Mouse (Mus musculus) WW6 (cell line): Measurements from ENCODE around the gene Mecom.

Source experiments
- DNase-seq: peaks from one replicate; pipeline ENCODE4 v3.0.0-alpha.2; 2013; ENCODE audit warnings: low read depth, low spot score

Gene Mecom

DNA sequence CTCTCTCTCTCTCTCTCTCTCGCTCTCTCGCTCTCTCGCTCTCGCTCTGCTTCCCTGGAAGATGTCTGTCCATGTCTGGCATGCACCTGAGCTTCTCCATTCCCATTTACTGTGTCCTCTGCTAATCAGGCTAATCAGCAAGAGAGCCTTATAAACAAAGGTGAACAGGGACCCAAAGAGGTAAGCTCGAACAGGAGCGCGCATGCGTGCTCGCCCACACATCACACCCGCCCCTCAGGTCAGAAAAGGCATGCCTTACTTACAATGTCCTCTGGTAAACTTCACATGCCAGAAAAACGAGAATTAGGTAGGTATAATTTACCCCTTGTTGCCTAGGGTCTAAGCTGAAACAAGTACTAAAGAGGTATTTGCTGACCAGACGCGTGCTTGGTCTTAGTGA is 527.8 kb downstream of the Mecom start:
- no peak for DNase-seq

DNA sequence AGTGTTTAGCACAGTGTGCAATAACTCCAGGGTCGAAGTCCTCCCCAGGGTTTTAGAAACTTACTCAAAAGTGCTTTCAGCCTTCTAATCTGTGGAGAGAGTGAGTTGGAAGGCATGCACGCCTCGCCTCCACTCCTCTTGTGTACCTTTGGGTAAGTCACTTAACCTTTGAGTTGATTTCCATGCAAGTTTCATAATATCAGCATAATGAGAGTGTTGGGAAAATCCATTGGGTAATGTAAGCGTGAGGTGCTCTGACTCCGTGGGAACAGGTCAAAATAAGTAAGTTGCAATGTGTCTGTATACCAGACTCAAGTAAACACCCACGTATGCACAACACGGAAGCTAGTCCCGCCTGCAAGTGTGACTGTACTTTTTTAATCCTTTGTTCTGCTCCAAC is 528.4 kb downstream of the Mecom start:
- no peak for DNase-seq

GRCm38 (mm10) chr3:30018202-30018601 is 529.6 kb downstream of the Mecom start:
- no peak for DNase-seq

DNA sequence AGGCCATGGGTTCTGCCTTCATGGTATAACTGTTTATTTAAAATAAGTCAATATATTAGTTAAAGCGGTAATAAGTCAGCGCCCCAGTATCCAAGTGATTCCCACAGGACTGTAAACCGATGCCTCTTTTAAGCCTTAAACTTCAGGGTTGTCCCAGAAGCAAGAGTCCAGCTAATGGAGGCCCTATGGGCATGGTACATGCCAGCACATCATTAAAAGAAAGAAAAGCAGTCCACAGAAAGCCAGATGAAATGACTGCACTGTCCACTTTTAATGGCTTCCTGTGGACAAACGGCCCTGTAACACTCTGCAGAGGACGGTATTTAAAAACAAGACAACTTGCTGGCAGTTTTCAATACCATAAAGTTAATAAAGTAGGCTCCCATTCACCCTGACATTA is 531.0 kb downstream of the Mecom start:
- no peak for DNase-seq

DNA sequence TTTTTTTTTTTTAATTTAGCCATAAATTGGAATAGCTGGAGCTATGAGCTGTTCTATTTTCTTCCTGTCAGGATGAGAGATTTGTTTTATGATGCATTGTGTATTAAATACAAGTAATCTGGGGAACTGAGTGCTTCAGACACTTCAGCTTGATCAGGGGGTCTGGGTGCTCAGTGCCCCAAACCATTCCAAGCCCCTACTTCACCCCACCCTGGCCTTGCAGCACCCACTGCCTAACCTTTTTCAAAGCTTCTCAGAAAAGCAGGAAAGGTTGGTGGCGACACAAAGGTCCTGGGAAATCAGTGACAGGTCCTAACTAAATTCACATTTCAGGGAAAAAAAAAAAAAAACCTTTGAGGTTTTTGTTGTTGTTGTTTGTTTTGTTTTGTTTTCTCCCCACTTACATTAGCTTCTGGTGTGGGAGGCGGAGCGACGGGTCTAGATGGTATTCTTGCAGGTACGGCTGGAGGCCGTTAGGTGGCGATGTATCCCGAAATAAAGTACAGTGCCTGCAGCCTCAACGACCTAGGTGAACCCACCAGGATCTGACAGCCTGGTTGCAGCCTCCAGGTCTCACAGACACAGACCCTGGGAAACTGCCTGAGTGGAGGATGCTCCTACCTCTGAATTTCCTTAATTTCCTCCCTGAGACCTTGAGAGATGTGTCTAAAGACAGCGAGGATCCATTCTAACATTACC is 532.7 kb downstream of the Mecom start:
- DNase-seq, result no peak

DNA sequence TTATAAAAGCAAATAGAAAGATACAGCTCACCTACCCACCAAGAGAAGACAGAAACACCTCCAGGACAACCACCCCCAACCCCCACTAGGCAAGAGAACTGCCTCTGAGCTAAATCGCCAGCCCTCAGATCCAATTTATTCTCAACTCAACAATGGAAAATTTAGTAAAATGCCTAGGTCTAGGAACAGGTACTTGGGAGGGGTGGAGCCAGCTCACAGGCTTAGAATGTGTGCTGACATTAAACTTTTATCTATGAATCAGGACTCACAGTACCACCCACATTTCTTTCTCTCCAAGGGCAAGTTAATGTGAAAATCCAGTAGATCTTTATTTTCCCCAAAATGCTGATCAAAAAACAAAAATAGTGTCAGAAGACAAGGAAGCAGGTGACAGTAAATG is 533.5 kb downstream of the Mecom start:
- no peak for DNase-seq

DNA sequence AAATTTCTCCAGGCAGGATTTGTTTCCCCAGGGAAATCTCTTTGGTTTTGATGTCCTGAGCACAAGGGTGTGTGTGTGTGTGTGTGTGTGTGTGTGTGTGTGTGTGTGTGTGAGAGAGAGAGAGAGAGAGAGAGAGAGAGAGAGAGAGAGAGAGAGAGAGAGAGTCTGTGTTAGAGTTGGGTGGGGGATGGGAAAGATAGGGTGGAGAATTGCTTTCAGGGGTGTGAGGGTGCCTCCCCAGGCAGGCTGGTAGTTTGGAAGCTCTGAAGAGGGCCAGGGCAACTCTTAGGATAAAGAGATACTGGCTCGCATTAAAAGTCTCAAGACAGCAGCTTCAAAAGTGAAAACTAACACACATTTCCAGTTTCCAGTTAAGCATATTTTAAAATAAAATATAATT is 534.4 kb downstream of the Mecom start:
- DNase-seq, result no peak

DNA sequence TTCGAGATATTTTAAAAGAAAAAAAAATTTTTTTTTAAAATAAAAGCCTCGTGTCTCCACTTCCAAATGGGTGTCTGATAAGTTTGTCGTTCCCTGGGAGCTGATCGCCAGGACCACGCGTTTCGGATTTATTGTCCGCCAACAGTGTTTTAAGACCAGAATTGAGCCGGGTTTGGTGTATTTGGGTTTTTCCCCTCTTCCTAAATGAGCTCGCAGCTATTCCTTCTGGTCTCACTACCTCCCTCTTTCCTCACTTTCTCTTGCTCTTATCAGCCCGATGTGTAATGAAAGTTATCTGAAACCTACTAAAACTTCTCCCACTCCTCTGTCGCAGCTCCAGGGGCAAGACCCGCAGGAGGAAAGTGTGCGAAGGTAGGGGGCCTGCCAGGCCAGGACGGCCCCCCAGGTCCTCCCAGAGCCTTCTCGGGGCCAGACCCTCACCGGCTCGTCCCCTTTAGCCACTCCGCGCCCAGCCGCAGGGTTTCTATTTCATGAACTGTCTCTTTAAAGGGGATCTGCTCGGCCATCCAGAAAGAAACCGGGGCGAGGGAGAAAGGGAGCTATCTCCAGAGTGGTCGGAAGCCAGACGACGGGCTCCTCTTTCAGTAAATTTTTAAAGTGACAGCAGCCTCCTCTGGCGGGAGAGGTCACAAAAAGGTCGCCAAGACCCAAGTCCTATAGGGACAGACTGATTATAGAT is 535.0 kb downstream of the Mecom start:
- DNase-seq, result no peak

DNA sequence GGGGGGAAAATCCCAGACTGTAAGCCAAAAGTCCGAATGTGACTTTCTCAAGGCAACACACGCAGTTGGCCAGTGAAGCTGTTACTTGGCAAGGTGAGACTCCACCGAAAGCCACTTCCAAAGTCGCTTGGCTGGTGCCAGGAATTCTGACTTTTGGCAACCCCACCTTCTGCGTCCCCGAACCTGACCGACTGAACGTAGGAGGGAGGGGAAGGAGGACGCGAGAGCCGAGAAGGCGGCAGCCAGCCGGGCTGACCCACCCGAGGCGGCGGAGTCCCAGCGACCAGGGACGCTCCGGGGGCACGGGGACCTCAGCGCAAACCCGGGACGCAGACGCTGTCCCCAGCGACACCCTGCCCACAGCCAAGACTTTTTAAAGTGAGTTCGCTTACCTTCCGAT is 535.7 kb downstream of the Mecom start:
- DNase-seq, result no peak

GRCm38 (mm10) chr3:30011712-30012111 is 536.1 kb downstream of the Mecom start:
- no peak for DNase-seq

GRCm38 (mm10) chr3:30010889-30011288 is 536.9 kb downstream of the Mecom start:
- no peak for DNase-seq

DNA sequence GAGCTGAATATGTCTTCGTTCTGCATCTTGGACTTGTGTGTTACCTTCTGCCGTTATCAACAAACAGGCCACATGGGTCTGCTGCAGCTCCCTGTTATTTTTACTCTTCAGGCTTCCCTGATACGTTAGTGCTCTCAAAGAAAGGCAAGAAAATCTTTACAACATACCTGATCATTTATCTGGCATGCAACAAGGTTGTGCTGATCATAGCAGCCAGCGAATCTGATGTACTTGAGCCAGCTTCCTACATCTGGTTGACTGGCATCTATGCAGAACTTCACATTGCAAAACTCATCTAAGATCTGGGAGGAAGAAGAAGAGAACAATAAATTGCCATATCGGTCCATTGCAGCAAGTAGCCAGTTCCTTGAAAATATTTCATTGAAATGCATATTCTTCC is 538.2 kb downstream of the Mecom start:
- DNase-seq, result no peak

DNA sequence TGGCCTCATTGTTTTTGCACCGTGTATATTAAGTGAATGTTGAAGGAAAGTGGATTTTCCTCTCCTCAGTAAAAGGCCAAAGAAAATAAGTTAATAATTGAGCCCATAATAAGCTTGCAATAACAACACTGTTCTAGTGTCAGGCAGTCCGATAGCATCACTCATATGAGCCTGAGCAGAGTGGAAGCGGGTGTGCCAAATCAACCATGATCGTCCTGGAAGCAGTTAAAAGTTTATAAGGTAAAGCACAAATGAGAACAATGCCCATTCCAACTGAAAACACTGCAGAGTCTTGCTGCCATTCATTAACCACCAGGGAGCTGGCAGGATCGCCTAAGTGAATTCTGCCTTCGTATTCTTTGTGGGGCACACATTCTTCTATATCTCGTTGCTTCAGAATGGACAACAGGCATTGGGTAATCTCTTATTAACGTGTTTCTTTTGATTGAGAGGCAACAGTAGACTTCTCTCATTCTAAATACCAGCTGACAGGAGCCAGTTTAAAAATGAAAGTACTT is 542.9 kb downstream of the Mecom start:
- no peak for DNase-seq

- no peak for DNase-seq
Measured at GRCm38 (mm10) chr3:30000260-30000659, 547.5 kb downstream of the Mecom start.

- DNase-seq, result no peak
Measured at GRCm38 (mm10) chr3:29999035-29999434, 548.8 kb downstream of the Mecom start.

DNA sequence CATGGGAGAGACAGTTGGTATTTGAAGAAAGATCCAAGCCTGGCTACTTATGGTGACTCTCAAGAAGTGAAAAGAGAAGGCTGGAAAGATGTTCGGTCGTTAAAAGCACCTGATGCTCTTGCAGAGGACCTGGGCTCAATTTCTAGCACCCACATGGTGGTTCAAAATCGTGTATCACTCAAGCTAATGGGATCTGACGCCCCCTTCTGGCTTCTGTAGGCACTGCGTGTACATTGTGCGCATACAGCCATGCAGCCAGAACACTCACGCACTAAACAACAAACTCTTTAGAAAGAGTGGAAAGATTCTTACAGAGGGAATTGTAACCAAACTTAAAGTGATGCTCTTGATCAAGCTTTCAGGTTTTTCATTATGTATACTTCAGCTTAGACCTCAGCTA is 550.7 kb downstream of the Mecom start:
- DNase-seq, result no peak

DNA sequence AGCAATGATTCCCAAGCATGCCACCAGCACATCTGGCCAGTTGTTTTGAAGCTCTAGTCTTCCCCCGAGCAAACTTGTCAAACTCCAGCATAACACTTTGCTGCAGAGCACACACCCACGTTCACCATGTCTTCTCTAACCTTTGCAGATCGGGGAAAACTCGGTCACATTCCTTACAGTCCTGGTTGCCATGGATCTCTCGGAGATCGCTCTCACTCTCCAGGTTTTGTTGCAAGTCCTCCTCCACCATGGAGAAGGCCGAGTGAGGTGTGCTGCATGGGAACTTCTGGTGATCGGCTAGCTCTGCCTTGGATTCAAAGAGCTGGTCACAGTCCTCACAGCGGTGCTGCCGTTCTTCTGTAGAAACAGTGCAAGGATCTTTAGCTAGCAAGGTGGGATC is 554.5 kb downstream of the Mecom start:
- no peak for DNase-seq

GRCm38 (mm10) chr3:29991523-29991922 is 556.3 kb downstream of the Mecom start:
- DNase-seq, result no peak

DNA sequence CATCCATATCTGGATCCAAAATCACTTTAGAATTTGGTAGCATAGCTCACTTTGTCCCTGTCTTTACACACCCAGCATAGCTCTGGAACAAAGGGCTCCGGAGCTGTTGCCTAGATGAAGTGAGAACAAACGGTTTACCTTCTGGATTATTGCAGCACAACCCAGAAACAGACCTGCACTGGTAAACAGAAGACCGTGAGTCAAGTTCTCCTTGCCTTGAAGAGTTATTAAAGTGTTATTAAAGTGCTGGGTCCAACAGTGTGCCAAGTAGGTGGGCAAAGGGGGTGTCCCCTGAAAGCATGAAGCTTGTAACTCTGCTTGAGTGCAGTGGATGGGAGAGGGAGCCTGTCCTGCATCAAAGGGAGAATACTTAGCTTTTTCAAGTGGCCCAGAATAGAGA is 563.4 kb downstream of the Mecom start:
- DNase-seq, result no peak

DNA sequence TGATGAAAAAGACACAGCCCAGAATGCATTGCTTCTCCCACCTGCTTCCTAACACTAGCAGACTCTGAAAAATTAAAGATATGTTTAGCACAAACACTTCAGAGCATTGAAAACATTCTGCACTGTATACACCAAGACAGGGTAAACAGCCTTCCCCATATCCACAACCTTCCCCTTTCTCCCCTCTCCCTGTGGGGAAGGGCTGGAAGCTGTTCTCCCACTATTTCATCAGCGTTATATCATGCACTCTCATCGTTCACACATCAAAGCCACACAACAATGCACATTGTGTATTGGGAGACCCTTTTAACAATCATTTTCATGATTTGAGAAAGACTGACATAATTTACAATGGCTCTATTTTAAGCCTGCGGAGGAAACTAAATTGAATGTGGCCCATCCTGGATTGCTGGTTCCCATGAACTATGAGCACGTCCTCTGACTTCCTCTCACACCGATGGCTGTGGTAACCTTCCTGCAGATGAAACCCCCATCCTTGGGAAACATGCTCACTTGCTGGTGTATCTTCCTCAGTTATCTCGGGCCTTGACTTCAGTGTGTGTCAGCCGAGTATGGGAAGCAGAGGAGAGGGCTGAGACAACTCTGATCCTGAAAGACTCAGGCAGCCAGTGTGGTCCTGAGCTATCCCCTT is 566.4 kb downstream of the Mecom start:
- no peak for DNase-seq

DNA sequence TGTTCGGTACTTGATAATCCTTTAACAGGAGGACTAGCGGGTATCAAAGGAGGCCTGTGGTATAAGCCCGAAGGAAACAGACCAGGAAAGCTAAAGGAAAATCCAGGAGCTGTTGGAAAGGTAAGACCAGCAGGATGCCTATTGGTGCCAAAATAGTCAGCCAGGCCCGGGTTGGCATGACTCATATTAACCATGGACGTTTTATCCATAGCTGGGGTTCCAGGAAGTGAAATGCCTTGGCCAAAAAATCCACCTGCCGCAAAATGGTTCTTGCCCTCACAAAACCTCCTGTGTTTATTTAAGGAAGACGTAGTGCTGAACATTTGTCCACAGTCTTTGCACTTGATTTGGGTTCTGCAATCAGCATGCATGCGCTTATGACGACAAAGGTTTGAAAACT is 567.3 kb downstream of the Mecom start:
- no peak for DNase-seq

DNA sequence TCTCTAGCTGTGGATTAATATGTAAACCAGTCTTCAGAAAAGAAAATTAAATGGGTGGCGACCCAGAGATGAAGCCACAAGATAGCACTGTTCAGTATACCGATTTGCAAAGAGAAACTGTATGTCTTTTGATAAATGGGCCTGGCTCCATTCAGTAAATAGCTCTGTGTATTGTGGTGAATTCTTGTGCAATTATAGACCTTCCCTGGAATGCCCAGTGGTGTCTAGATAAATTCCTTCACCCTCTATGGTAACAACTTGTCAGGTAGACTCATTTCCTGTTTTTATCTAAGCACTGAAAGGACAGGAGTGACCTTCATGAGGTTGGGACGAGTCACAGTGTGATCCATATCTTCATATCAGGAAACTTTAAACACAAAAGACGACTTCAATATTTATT is 571.2 kb downstream of the Mecom start:
- no peak for DNase-seq

- DNase-seq, result no peak
Measured at GRCm38 (mm10) chr3:29968433-29968949, 579.3 kb downstream of the Mecom start.
